Mouse (Mus musculus) intestine, postnatal 0 days (tissue): ENCODE data around the gene Pdgfb. TPM values are rescaled to one million over a fixed set of nuclear protein-coding genes. Genes with fewer than 3 reads are reported as not detected.

Experiments used
- ATAC-seq: fragments of 200-750 bp; cut with Nextera tagmentation; 2 replicates; pipeline ENCODE4 v1.8.0; 2017; ENCODE audit warnings: mild to moderate bottlenecking, moderate TSS enrichment, moderate library complexity
- H3K27ac ChIP-seq: fragments of 300-500 bp; sonication (generic); 2 replicates; pipeline ENCODE4 v1.5.1; 2014; ENCODE audit warnings: mild to moderate bottlenecking, low read depth, low read length, moderate library complexity
- H3K27me3 ChIP-seq: fragments of 300-500 bp; sonication (generic); replicated peaks from 2 replicates; pipeline ENCODE4 v1.6.1; 2014; ENCODE audit warnings: low read length, mixed read lengths; ENCODE audit not compliant: control insufficient read depth, insufficient read depth
- H3K36me3 ChIP-seq: fragments of 300-500 bp; sonication (generic); 2 replicates; pipeline ENCODE4 v1.6.1; 2014; ENCODE audit warnings: mild to moderate bottlenecking, moderate library complexity; ENCODE audit not compliant: control insufficient read depth, insufficient read depth
- H3K4me1 ChIP-seq: fragments of 300-500 bp; sonication (generic); replicated peaks from 2 replicates; pipeline ENCODE4 v1.6.1; 2014; ENCODE audit warnings: antibody characterized with exemption, low read length, mixed read lengths; ENCODE audit not compliant: control insufficient read depth, insufficient read depth
- H3K4me2 ChIP-seq: fragments of 300-500 bp; sonication (generic); replicated peaks from 2 replicates; pipeline ENCODE4 v1.6.1; 2014; ENCODE audit warnings: low read depth, mild to moderate bottlenecking, moderate library complexity
- H3K4me3 ChIP-seq: fragments of 300-500 bp; sonication (generic); 2 replicates; pipeline ENCODE4 v1.5.1; 2014; ENCODE audit warnings: low read depth, low read length
- H3K9ac ChIP-seq: fragments of 300-500 bp; sonication (generic); 2 replicates; pipeline ENCODE4 v1.6.1; 2014; ENCODE audit warnings: mild to moderate bottlenecking, low read depth, low read length
- H3K9me3 ChIP-seq: fragments of 300-500 bp; sonication (generic); 2 replicates; pipeline ENCODE4 v1.6.1; 2016; ENCODE audit warnings: mixed run types; ENCODE audit not compliant: control insufficient read depth
- CTCF ChIP-seq: sonication (generic); IDR thresholded peaks from 2 replicates; pipeline ENCODE4 v1.5.1; 2016; ENCODE audit warnings: low read depth, mild to moderate bottlenecking, control low read depth, antibody characterized with exemption, moderate library complexity
- WGBS: fragments of 180-500 bp; shearing (Covaris S2); extraction: QIAGEN DNeasy Blood & Tissue Kit; methylation state at CpG from one replicate; pipeline ENCODE4 v1.1.7; 2014; 5-methylcytosine and 5-hydroxymethylcytosine counted together
- polyA plus RNA-seq: library from polyadenylated mRNA; unstranded; fragments of >200 nt; fragmentation: Nextera tagmentation; extraction: Ambion mirVana; gene quantifications from 2 replicates; pipeline ENCODE4 v1.2.1, GENCODE M21; 2015

Pdgfb gene
- polyA plus RNA-seq, 1 experiment from 2014 or later: 6.9 TPM

- H3K4me3 ChIP-seq: peak overlapping the region; percentile 87
- no peaks in the 10 kb centered on the region for H3K27me3 ChIP-seq
- H3K36me3 ChIP-seq: no peaks in the 10 kb centered on the region; the same call in 1 of the 2 replicates
- peak overlapping the region; percentile 93 for H3K9ac ChIP-seq
- peak; percentile 72 for ATAC-seq
- H3K27ac ChIP-seq: peak overlapping the region; percentile 97
- WGBS: under 1% methylated on average over 52 of the region's 60 CpGs
- H3K4me2 ChIP-seq: peak overlapping the region; percentile 95
- no peaks in the 10 kb centered on the region for H3K9me3 ChIP-seq
- TF ChIP-seq CTCF: no peak
- H3K4me1 ChIP-seq: 0 out of 2 replicates have a peak, but pooled peaks cover 2% of the 10 kb centered on the region
Measured at GRCm38 (mm10) chr15:80012527-80013201, 2.1 kb downstream of the Pdgfb start.

GRCm38 (mm10) chr15:80011778-80012526 is 2.8 kb downstream of the Pdgfb start:
- Histone ChIP-seq H3K4me2 (peak overlapping the region; percentile 95), H3K4me1 (0 out of 2 replicates have a peak, but pooled peaks cover 2% of the 10 kb centered on the region), H3K27me3 (no peaks in the 10 kb centered on the region), H3K9ac (peak overlapping the region; percentile 93), H3K9me3 (no peaks in the 10 kb centered on the region), H3K4me3 (peak overlapping the region; percentile 87), H3K27ac (peak overlapping the region; percentile 97), H3K36me3 (no peaks in the 10 kb centered on the region; the same call in 1 of the 2 replicates)
- TF ChIP-seq CTCF: peak; percentile 71
- peak; percentile 62 for ATAC-seq
- 1% methylated on average over 51 of the region's 56 CpGs for WGBS

- Histone ChIP-seq H3K9ac (peak overlapping the region; percentile 7; the same call in 1 of the 2 replicates), H3K27ac (peak overlapping the region; percentile 57), H3K4me3 (peak overlapping the region; percentile 87), H3K4me2 (peak overlapping the region; percentile 95), H3K9me3 (no peaks in the 10 kb centered on the region), H3K27me3 (no peaks in the 10 kb centered on the region), H3K4me1 (0 out of 2 replicates have a peak, but pooled peaks cover 2% of the 10 kb centered on the region), H3K36me3 (no peaks in the 10 kb centered on the region; the same call in 1 of the 2 replicates)
- no peak for TF ChIP-seq CTCF
- WGBS: 26% methylated on average over 6 of the region's 6 CpGs
- no peak for ATAC-seq
Measured at GRCm38 (mm10) chr15:80011194-80011593, 3.6 kb downstream of the Pdgfb start.

GRCm38 (mm10) chr15:80010182-80010558 is 4.6 kb downstream of the Pdgfb start:
- H3K9ac ChIP-seq: no peak overlapping the region
- H3K36me3 ChIP-seq: no peaks in the 10 kb centered on the region; the same call in 1 of the 2 replicates
- 24% methylated on average over 7 of the region's 7 CpGs for WGBS
- no peak overlapping the region for H3K4me3 ChIP-seq
- H3K4me1 ChIP-seq: 0 out of 2 replicates have a peak, but pooled peaks cover 5% of the 10 kb centered on the region
- TF ChIP-seq CTCF: no peak
- no peaks in the 10 kb centered on the region for H3K9me3 ChIP-seq
- no peak for ATAC-seq
- peak overlapping the region; percentile 95 for H3K4me2 ChIP-seq
- H3K27me3 ChIP-seq: no peaks in the 10 kb centered on the region
- no peak overlapping the region for H3K27ac ChIP-seq

- no peak for TF ChIP-seq CTCF
- peak overlapping the region; percentile 95; the same call in 1 of the 2 replicates for H3K4me2 ChIP-seq
- H3K9me3 ChIP-seq: no peaks in the 10 kb centered on the region
- 39% methylated on average over 12 of the region's 12 CpGs for WGBS
- no peaks in the 10 kb centered on the region for H3K27me3 ChIP-seq
- ATAC-seq: no peak
- no peaks in the 10 kb centered on the region; the same call in 1 of the 2 replicates for H3K36me3 ChIP-seq
- 0 out of 2 replicates have a peak, but pooled peaks cover 5% of the 10 kb centered on the region for H3K4me1 ChIP-seq
- no peak overlapping the region for H3K27ac ChIP-seq
- no peak overlapping the region for H3K9ac ChIP-seq
- H3K4me3 ChIP-seq: no peak overlapping the region
Measured at GRCm38 (mm10) chr15:80009421-80010181, 5.2 kb downstream of the Pdgfb start.
